Mouse (Mus musculus) hindbrain, embryonic 16.5 days (tissue): Measurements from ENCODE around the gene Tuba1a. TPM values are rescaled to one million over a fixed set of nuclear protein-coding genes. Genes with fewer than 3 reads are reported as not detected.

ENCODE experiments used
- polyA plus RNA-seq: library from polyadenylated mRNA; unstranded; fragments of >200 nt; fragmentation: Nextera tagmentation; extraction: Ambion mirVana; gene quantifications from 2 replicates; pipeline ENCODE4 v1.2.1, GENCODE M21; 2015

Tuba1a gene
- polyA plus RNA-seq, 1 experiment from 2014 or later: 15,543 TPM

Other genes starting within 250 kb of the Tuba1a start
- gene Ccdc65, start 245.5 kb downstream of the Tuba1a start, polyA plus RNA-seq: 7.9 and 9.0 TPM in 2 replicates
- 6.3 and 8.9 TPM in 2 replicates for gene Fkbp11, start 225.5 kb downstream of the Tuba1a start, polyA plus RNA-seq
- 107 TPM in 2 replicates for gene Arf3, start 190.5 kb downstream of the Tuba1a start, polyA plus RNA-seq
- 0.06 TPM in 1 of 2 replicates, not detected in the other for gene Wnt10b, start 175.6 kb downstream of the Tuba1a start, polyA plus RNA-seq
- gene Wnt1, start 163.8 kb downstream of the Tuba1a start, polyA plus RNA-seq: 1.2 and 2.3 TPM in 2 replicates
- 0.30 and 0.31 TPM in 2 replicates for gene Ddn, start 144.2 kb downstream of the Tuba1a start, polyA plus RNA-seq
- gene Prkag1, start 122.2 kb downstream of the Tuba1a start, polyA plus RNA-seq: 72.5 and 74.4 TPM in 2 replicates
- gene Kmt2d, start 82.5 kb downstream of the Tuba1a start, polyA plus RNA-seq: 8.8 and 9.3 TPM in 2 replicates
- gene Rhebl1, start 59.2 kb downstream of the Tuba1a start, polyA plus RNA-seq: 31.4 and 33.4 TPM in 2 replicates
- 1.3 and 2.1 TPM in 2 replicates for gene Dhh, start 55.2 kb downstream of the Tuba1a start, polyA plus RNA-seq
- gene Lmbr1l, start 35.5 kb downstream of the Tuba1a start, polyA plus RNA-seq: 25.9 and 27.0 TPM in 2 replicates
- gene Tuba1b, start 19.1 kb downstream of the Tuba1a start, polyA plus RNA-seq: 1,672 and 1,683 TPM in 2 replicates
- gene Gm49450, start 152 bp downstream of the Tuba1a start, polyA plus RNA-seq: not detected in 2 replicates
- gene Tuba1c, start 76.2 kb upstream of the Tuba1a start, polyA plus RNA-seq: 20.8 and 23.3 TPM in 2 replicates
- 52.8 and 81.8 TPM in 2 replicates for gene Prph, start 101.5 kb upstream of the Tuba1a start, polyA plus RNA-seq
- gene Troap, start 120.9 kb upstream of the Tuba1a start, polyA plus RNA-seq: 5.6 and 8.7 TPM in 2 replicates
- gene C1ql4, start 134.1 kb upstream of the Tuba1a start, polyA plus RNA-seq: 4.0 and 5.7 TPM in 2 replicates
- 0.92 and 1.1 TPM in 2 replicates for gene Dnajc22, start 139.5 kb upstream of the Tuba1a start, polyA plus RNA-seq
- gene Spats2, start 172.2 kb upstream of the Tuba1a start, polyA plus RNA-seq: 23.8 and 28.8 TPM in 2 replicates